Mouse (Mus musculus) C2C12 (cell line): Measurements from ENCODE around the gene Tex45.

Experiments used
- CEBPB ChIP-seq: IDR thresholded peaks from one replicate; pipeline ENCODE4 v1.6.1; 2011; ENCODE audit warnings: low read depth, mild to moderate bottlenecking, control low read depth, moderate library complexity
- CTCF ChIP-seq: IDR thresholded peaks from one replicate; pipeline ENCODE4 v1.5.1; 2011; ENCODE audit not compliant: control insufficient read depth, insufficient read depth, insufficient read length
- USF1 ChIP-seq: IDR thresholded peaks from one replicate; pipeline ENCODE4 v1.6.1; 2011; ENCODE audit warnings: low read depth, mild to moderate bottlenecking, control low read depth, moderate library complexity

DNA sequence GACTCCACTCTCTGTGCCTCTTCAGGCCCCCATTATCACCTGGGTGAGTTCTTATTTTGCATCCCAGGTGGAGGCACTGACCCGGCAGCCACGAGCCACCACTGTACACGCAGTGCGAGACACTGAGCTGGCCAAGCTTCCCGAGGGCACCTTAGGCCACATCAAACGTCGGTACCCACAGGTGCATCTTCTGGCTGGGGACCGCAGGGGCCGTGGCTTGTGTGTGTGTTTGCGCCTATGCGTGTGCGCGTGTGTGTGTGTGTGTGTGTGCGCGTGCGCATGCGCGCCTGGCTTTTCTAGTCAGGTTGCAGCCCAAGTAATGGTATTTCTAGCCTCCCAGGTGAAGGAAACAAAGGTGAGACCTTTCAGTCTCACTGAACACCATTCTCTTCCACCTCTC, 61.3 kb downstream of the Tex45 start:
- no peak for TF ChIP-seq USF1
- no peak for TF ChIP-seq CTCF
- no peak for TF ChIP-seq CEBPB
